Mouse (Mus musculus) thymus, adult 18-20 months (tissue): Measurements from ENCODE around the gene Ess2.

Experiments used
- DNase-seq, 2 experiments: peaks; one replicate each; pipeline ENCODE4 v3.0.0; 2022; ENCODE audit warnings: mixed read lengths in 2 of 2

The Ess2 gene

GRCm38 (mm10) chr16:17853263-17853662 lies 57.9 kb downstream of the Ess2 start:
- no peak for DNase-seq

GRCm38 (mm10) chr16:17851860-17852259 lies 59.3 kb downstream of the Ess2 start:
- DNase-seq: no peak

GRCm38 (mm10) chr16:17851331-17851730 lies 59.8 kb downstream of the Ess2 start:
- DNase-seq: no peak
